Mouse (Mus musculus) heart, adult 9 months (tissue): Measurements from ENCODE around the gene Slc48a1.

Experiments used
- DNase-seq, 2 experiments: peaks; one replicate each; pipeline ENCODE4 v3.0.0; 2022; ENCODE audit warnings: low spot score in 2 of 2

Gene Slc48a1

DNA sequence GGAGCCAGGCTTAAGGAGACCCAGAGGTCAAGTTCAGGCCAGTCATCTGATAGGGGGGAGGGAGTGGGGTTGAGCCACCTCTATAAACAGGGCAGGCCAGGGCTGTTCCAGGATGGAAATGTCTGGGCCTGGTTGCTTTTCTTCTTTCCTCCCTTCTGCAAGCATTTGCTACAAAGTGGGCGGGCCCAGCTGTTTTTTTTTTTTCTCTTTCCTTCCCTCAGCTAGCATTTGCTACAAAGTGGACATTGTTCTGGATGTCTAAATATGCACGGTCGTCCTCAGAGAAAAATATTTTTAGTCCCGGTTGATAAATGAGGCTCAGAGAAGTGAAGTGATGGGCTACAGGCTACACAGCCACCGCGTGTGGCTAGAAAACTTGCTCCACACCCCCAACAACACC is 23.8 kb upstream of the Slc48a1 start:
- DNase-seq = no peak

DNA sequence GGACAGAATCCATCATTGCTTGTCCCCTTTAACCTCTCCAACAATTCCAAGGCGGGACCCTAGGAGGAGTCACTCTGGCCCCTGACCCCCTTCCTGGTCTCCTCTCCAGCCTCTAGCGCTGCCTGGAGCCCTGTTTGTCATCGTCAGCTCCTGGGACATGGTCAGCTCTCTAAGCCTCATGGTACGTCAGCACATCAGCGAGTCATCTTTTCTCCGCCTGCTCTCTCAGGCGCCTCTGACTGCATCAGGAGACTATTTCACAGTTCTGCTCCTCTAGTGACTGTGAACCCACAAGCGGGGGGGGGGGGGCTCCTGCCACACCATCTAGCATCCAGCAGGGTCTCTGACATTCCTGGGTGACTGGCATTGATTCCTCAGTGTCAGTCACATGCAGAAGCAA is 23.0 kb upstream of the Slc48a1 start:
- no peak for DNase-seq

DNA sequence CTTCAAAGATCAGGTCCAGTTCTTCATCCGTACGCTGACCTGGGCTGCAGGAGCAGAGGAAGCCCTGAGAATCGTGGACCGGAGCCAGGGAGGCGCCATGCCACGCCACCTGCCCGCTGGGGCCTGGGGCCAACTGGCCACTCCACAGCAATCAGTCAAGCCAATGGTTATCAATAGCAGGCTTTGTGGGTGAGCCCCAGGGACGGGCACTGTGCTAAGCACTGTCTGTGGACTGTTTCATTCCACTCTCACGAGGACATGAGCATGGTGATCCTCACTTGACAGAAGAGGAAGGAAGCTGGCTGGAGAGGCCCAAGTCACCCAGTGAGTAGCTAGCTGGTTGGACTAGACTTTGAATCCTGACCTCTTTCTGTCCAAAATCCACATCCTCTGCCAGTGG is 18.3 kb upstream of the Slc48a1 start:
- no peak for DNase-seq

DNA sequence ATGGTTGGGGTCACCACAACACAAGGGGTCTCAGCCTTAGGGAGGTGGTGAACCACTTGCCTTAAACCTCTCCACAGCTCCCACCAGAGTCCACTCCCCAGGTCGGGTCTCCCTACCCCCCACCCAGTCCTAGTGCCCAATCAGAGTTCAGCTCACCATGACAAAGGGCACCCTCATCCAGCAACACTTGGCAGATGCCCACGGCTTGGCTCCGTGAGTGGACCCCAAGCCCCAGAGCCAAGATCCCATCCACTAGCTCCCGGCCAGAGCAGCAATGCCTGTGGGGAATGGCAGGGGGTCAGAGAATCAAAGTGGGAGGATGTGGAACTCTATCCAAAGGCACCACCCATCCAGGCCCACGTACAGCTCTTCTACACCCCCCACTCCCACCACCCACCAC is 17.4 kb upstream of the Slc48a1 start:
- DNase-seq = no peak

DNA sequence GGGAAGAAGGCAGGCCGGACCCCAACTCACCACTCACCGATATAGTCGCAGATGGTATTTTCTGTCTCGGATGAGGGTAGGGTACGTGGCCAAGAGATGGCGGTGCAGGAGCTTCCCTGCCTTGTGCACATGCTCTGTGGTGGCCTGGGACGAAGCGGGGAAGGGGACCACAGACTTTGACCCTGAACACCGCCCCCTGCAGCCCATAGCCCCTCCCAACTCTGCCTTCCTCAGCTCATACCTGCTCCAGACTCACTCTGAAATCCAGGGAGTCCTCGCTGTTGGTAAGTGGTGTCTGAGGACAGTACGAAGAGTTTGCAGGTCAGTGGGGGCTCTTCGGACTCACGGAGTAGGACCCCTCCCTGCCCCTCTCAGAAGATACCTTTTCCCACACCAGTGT is 16.9 kb upstream of the Slc48a1 start:
- DNase-seq = no peak

DNA sequence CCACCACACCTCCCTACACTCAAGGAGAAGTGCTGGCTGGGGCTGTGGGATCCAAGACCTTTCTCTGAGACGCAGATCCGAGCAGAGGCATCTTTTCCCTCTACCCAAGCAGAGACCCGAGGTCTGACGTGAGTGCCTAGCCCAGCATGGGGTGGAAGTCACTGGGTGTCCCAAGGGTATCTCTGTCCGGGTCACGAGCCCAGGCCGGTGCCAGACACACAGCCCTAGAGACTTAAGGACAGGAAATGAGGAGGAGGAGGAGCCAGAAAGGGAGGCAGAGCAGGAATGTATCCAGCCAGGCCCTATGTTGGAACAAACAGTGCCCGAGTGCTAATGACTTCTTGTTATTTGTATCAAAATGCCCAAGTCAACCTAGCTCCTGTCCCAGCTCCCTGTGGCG is 15.6 kb upstream of the Slc48a1 start:
- DNase-seq = peak; percentile 83 to 84

DNA sequence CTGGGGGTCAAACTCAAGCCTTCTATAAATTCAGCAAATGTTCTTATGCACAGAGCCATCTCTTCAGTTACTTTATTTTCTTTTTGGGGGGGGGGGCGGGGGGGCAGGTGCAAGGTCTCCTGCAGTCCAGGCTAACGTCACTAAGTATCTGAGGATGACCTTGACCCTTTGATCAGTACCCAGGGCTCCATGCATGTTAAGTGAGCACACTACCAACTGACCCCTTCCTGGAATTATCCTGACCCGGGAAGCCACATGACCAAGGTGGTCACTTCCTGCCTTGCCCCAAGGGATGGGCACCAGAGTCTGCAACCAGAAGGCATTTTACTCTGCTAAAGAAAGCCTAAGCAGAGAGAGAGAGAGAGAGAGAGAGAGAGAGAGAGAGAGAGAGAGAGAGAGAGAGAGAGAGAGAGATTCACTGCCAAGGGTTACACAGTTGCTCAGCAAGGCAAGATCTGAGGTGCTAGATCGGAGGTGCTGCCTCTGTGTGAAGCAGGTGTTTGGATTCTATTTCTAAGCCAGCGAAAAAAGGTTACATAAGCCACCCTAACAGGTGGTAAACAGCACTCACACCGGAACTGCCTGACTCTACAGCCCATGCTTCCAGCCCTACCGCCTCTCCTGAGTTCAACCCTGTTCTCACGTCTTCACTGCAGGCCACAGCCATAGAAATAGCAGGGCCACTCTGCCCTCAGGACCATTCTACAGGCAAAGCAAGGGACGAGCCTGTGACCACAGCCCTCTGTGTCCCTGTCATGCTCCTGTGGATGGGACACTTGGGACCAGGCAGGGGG is 14.9 kb upstream of the Slc48a1 start:
- no peak for DNase-seq

DNA sequence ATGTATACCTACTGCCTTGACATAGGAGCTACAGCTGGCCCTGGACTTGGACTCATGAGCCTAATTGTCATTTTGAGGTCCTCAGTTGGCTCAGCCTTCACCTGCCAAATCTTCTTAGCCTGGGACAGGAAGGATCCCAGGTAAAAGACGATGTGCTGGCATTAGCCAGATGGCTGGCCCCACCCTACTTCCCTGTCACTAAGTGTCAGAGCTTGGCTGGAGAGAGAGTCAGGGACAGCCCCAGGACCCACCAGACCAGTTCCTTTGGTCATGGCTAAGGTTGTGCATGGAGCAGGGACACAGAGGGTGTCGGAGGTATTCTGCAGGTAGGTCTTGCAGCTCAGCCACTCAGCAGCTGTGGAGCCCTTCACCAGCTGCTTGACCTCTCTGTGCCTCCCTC is 13.8 kb upstream of the Slc48a1 start:
- DNase-seq = no peak

DNA sequence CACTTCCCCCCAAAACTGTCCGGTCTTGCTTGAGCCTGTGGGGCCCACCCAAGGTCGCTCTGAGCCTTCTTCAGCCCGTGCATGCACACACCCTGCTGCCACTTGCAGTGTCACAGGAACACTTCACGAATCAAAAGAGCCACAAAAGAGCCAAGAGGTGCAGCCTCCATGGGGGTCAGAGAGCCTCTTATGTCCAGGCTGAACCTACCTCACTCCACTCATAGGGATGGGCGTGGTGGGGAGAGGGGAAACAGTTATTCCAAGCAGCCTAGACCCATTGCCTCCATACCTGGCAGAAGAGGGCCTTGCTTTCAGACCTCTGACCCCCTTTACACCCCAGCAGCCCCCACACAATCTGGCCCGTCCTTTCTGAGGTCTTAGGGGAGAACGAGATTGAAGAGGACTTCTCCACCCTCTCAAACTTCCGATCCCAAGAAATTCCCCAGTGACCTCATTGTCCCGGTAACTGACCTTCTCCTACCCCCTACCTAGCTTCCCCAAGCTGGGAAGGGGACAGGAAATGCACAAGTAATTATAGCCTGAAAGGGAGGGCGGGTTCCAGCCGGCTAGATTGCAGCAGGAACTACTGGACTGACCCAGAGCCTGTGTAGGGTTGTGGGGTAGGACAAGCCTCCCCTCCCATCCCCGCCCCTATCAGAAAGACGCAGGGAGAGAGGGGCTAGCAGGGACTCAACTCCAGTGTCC is 13.1 kb upstream of the Slc48a1 start:
- DNase-seq = peak; percentile 55 to 78

DNA sequence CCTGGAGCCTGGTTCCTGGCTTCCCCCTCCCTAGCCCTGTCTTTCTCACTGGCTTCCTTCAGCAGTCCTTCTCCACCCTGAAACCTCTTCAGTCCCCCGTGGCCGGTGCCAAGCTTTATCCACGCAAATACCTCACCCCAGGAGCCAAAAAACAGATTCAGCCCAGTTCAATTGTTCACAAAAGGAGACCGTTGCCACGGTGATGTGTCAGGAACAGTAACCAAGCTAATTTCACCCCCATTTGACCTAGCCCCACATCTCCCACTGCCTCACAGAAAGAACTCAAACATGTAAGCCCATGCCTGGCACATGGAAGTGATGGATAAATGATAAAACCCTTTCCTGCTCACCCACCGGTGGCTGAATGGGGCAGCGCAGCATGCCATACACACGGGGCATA is 12.1 kb upstream of the Slc48a1 start:
- peak in 1 of 2 experiments; percentile 39 for DNase-seq

DNA sequence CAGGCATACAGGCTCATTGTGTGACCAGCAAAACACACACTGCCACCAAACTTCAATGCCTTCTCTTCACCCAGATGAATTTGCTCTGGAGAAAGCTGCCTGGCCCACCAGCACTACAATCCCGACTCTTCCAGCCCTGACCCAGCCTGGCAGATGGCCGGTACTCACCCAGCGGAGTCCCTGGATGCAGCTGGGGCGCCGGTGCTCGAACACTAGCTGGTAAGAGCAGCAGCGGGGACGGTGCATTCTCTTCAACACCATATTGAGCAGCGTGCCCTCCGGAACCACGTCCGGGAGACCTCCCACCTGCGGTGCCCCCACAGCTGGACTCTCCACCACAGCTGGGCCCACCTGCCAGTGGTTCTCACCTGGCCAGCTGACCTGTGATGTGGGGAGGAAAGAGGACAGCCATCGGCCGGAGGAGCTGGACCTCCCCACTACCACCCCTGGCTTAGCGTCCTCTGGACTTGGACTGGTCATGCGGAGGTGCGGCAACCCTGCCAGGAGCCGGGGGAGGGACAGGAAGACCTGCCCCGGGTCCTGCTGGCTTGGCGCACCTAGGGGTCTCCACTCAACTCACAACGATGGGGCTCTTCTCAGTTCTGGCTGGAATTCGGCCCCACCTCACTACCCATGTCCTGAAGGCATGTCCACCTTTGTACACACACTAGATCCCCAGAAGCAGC is 11.6 kb upstream of the Slc48a1 start:
- DNase-seq = peak in 1 of 2 experiments; percentile 58

DNA sequence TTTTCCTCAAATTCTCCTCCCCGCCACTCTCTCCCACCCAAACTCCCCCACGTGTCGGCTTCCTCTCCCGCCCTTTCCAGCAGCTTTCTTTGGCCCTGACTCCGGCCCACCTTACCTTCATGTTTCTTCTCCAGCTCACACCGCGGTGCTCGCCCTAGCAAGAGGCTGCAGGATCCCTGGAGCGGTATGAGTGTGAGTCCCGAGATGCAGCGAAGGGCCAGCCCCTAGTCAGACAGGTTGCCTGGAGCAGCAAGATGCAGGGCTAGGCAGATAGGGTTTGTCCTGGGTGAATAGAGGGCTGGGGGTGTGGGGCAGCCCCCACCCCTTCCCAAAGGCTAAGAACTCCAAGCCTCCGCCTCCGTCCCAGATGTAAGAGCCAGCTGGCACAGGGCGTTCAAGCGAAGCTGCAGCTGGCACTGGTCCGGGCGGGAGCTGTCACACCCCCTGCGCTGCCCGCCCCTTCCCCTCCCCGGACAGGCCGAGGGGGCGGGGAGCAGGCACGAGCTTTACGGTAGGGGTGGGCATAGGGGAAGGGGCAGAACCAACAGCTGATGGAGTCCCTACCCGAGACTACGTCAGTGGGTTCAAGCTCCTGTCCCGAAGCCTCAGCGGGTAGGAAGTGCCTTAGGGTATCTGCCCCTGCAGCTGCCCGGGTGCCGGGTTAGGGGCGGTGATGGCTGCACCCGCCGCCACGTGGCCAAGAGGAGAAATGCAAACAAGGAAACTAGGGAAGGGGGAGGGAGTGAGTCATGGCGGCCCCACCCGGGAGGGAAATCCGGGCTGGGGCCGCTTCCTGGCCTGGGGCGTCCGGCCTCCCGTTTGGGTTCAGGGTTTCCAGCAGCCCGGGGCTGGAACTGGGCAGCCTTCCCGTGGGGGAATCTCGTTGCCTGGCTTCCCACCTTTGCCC is 10.8 kb upstream of the Slc48a1 start, which contains the start of gene Rapgef3:
Gene Rapgef3 (minus strand): TSS at position 693 of the 907 bp plus-strand sequence.
- peak; percentile 91 to 93 for DNase-seq

DNA sequence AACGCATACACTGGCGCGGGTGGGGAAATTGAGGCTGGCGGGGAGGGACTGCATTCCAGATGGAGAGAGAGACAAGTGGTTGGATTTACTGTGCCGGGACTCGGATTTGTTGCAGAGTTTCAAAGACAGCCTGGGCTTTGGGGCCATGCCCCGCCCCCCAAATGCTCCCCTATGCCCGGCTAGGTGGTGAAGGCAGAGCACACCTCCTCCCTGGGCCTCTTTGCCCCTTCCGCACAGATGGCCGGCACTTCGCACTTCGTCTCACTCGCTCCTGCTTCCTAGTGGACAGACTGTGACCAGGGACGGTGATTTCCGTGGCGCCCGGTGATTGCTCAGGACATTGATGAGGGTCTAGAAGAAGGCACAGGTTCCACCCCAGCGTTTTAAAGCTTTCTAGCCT is 10.1 kb upstream of the Slc48a1 start:
- no peak for DNase-seq

DNA sequence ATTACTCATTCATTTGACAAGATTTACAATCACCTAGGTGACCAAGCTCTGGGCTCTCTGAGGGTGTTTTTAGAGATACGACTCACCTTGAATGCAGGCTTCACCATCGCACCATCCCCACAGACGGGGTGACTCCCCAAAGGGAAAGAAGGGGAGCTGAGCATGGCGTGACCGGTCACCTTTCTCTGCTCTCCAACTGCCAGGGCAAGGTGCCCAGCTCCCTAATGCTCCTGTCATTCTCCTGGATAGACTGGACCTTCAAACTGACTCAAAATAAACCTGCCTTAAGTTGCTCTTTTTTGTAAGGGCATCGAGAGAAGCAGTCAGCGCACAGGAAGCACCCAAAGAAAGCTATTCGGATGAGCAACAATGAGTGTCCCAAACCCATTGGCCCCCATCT is 8.0 kb upstream of the Slc48a1 start:
- no peak for DNase-seq

DNA sequence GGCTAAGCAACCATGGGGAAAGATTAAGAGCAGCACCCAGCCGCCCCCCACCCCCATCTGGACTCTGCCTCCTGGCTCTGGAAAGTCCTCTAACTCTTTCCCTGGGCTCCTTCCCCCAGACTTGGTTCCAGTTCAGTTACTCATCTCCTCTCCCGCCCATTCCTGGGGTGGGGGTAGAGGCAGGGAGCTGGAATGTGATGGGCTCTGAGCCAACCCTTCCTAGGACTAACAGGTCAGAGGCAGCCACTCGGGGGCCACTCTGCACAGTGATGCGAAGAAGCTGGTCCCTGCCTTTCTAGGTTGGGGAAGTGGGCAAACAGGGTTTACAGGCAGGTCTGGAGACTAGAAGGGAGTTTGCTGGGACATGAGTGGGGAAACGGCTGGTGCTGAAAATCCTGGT is 5.2 kb upstream of the Slc48a1 start:
- peak; percentile 73 to 80 for DNase-seq

DNA sequence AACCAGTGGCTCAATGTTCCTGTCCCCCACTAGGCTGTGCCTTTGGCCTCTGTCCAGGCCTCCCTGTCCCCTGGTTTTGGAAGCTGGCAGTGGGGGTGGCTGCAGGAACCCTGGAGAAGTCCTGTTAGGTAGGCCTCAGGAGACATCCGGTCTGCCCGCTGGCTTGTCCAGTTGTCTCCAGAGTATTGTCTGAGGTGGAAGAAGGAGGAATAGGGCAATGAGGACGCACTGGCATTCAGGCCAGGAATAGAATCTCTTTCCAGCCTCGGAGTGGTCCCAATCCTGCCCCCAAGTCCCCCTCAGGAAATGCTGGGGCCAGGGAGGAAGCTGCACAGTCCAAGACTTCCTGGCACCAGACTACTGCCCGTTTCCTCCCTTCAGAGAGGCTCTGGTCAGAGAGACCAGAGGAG is 4.4 kb upstream of the Slc48a1 start:
- DNase-seq = peak in 1 of 2 experiments; percentile 58

DNA sequence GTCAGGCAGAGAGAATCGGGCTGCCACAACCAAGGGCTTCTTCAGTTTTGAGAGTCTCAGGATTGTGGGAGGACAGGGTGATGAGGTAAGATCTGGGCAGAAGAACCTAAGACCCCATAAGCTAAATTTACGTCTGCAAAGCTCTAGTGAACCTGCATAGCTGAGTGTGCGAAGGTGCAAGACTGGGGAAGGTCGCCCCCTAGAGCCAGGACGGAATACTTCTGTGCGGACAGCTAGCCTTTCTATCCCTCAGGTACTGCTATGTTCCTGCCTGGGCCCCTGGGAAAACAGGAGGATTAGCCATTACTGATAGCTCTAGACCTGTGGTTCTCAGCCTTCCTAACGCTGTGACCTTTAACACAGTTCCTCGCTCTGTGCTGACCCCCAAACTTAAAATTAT is 1.8 kb upstream of the Slc48a1 start:
- peak in 1 of 2 experiments; percentile 64 for DNase-seq

DNA sequence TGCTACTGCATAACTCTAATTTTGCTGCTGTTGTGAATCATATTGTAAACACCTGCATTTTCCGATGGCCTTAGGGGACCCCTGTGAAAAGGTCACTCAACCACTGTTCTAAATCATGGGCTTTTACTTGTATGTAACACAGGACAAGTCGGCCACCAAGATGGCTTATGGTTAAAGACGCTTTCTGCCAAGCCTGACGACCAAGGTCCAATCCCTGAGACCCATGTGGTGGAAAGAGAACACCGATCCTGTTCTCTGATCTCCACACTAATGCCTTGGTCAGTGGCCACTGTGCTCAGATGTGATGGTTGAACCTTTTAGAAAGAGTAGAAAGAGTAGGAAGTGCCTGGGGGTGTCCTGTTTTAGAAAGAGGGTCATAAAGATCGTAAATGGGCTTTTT is 1.4 kb upstream of the Slc48a1 start:
- no peak for DNase-seq

DNA sequence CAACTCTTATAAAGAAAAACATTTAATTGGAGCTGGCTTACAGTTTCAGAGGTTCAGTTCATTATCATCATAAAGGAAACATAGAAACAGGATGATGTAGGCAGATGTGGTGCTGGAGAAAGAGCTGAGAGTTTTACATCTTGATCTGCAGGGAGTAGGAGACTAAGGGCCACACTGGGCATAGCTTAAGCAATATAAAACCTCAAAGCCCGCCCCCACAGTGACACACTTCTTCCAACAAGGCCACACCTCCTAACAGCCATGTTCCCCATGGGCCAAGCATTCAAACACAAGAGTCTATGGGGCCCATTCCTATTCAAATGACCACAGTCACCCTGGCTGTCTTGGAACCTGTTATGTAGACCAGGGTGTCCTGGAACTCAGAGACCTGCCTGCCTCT is 1.3 kb downstream of the Slc48a1 start:
- no peak for DNase-seq

DNA sequence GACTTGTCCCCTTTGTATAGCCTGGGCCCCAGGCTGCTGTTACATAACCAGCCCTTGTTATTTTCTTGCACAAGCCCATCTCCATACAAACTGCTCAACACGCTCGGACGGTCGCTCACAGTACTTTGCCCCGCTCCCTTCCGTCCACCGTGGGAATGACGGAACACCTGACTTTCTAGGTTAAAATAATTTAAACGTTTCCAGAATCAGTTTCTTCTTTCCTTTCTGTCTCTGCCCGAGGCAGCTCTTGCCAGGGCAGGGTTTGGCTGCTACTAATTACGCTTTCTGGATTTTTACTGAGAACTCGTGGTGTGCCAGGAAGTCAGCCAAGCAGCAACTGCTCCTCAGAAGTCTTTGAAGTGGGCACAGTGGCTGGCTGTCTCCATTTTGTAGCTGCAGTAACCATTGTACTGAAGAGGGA is 2.3 kb downstream of the Slc48a1 start:
- no peak for DNase-seq

DNA sequence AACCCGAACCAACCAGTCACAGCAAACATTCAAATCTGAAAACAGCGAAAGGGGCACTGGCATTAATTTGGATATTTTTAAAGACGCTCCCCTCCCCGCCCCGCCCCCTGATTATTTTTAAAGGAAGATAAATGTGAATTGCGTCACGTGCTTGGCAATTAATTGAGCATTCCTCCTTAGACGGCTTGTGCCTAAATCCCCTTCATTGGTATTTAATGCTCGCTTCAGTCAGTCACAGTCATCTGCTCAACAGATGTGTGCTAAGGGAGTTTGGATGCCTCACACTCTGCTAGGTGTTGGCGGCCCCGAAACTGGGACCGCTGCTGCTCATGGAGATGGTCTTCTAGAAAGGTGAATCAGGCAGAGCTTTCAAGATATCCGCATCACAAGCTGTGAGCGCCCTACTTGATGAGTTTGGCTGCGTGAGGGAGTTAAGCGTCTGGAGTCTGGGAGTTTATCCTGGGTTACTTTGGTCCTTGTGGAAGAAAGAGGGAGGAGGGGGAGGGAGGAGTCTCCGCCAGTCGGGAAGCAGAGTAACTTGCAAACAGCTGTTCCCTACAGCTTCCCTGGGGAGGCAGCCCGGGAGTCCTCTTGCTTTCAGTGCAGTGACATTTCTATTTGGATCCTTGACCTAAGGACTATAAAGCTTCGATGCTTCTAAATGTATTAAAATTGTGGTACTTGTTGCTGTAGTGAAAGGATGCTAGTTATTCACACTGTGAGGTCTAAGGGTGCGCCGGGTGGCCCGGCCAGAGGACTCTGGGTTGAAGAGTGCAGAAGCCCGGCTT is 3.8 kb downstream of the Slc48a1 start:
- peak; percentile 59 to 71 for DNase-seq
